ENCODE assay signal across 19 mouse cellular contexts in the genomic region with DNA sequence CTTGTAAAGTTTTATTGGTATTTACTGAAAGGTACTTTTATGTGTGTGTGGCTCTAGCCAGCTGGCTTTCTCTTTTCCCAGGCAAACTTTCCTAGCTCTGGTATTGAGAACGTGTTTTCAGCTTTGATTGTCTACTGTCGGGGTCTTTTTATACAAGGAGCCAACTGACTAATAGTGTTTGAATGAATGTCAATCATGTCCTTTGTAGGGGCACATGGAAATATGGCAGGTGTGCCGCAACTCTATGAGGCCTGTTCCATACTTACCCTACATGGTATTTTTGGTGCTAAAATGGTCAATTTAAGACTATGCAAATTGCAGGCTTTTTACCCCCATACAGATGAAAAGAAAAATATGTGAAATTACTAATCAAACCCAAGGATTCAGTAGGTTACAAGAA. TPM values are rescaled to one million over a fixed set of nuclear protein-coding genes. Genes with fewer than 3 reads are reported as not detected.
"Had no signal": no experiment of that assay in that cellular context is flagged by ENCODE, and none has a peak within 500 bp of the region (broad histone marks: within the 10 kb centered on the region; RNA-seq: fewer than 3 reads in every experiment).

No protein-coding gene starts in this region.

- H3K27ac ChIP-seq: lung, embryonic 15.5 days; macrophage; midbrain, embryonic 15.5 days; neural tube, embryonic 12.5 days; stomach, embryonic 15.5 days; stomach, postnatal 0 days had no signal

- H3K36me3 ChIP-seq: lung, embryonic 15.5 days; midbrain, embryonic 15.5 days; neural tube, embryonic 12.5 days; stomach, embryonic 15.5 days had no signal

- ATAC-seq: liver, postnatal 0 days; lung, postnatal 0 days; midbrain, embryonic 15.5 days had no signal

- H3K4me3 ChIP-seq: lung, embryonic 15.5 days; megakaryocyte, embryonic 14.5 days; midbrain, embryonic 15.5 days; neural tube, embryonic 12.5 days; stomach, embryonic 15.5 days had no signal

- H3K4me1 ChIP-seq: lung, embryonic 15.5 days; megakaryocyte, embryonic 14.5 days; midbrain, embryonic 15.5 days; neural tube, embryonic 12.5 days; stomach, embryonic 15.5 days had no signal

- H3K27me3 ChIP-seq: lung, embryonic 15.5 days; megakaryocyte, embryonic 14.5 days; midbrain, embryonic 15.5 days; neural tube, embryonic 12.5 days; stomach, embryonic 15.5 days had no signal

- DNase-seq: liver, postnatal 0 days; lung, adult 2 months; lung, postnatal 14 days; lung, postnatal 36 days; right cerebral cortex, postnatal 14 days; thymus, adult 2 months; thymus, postnatal 25 days; thymus, postnatal 4 days had no signal

- H3K9me3 ChIP-seq: lung, embryonic 15.5 days; megakaryocyte, embryonic 14.5 days; midbrain, embryonic 15.5 days; neural tube, embryonic 12.5 days; stomach, embryonic 15.5 days had no signal

- H3K9ac ChIP-seq: liver, postnatal 0 days; lung, embryonic 15.5 days; midbrain, embryonic 15.5 days; neural tube, embryonic 12.5 days; stomach, embryonic 15.5 days had no signal

- H3K4me2 ChIP-seq: lung, embryonic 15.5 days; midbrain, embryonic 11.5 days; midbrain, embryonic 15.5 days; neural tube, embryonic 12.5 days; stomach, embryonic 15.5 days had no signal

RNA-seq across cellular contexts. Expression of gene Etv1, which starts 37.1 kb away (rescaled TPM):
- total RNA-seq: megakaryocyte progenitor cell, adult 5-6 weeks; monocyte, adult 5-6 weeks had no signal
